Mouse (Mus musculus): ENCODE data around the gene Zfp719. TPM values are rescaled to one million over a fixed set of nuclear protein-coding genes. Genes with fewer than 3 reads are reported as not detected.

Gene Zfp719
- polyA plus RNA-seq (2014; fragmentation: Nextera tagmentation; extraction: Ambion mirVana): 8.0 TPM in 2 replicates

DNA sequence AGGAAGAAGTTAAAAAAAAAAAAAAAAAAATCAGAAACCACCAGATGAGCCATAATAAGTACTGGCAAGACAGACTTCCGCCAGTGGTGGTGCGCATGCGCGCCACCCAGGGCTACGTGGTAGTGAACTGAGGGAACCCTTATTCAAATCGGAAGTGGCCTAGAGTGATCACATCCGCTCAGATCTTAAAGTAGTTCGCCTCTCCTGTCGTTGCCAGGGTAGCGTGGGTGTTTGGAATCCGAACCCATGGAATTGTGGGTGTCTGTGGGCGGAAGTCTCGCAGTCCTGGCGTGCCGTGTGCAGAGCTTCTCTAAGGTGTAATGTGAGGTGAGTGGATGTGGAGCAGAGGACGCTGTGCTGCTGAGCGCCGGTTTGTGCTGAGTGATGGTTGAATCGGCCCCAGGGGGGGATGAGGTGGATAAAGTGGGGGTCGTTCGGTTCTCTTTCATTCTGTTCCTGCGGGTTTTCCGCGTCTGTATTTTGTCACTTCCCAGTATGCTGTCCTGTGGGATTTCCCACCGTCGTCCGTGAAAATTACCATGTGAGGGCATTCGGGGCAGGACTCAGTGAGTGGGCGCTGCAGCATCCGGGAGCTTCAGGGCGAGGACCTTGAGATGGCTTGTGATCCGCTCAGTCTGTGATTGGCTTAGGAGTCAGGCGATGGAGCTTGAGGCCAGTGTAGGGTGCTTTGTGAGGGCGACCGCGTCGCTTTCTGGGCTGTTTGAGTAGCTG is at the start of gene Zfp719:
Zfp719 (plus strand) TSS at position 171 of the 732 bp plus-strand sequence.
- Histone ChIP-seq H3K36me3 (ENCODE audit: control insufficient read depth, insufficient read depth, low read length) (peaks cover 5% of the 10 kb centered on the region), H3K4me1 (ENCODE audit: control insufficient read depth, insufficient read depth, low read length) (peaks cover 4% of the 10 kb centered on the region), H3K9ac (ENCODE audit: low read depth, low read length) (peak within 1 kb of the TSS; percentile 85), H3K27me3 (ENCODE audit: control insufficient read depth, insufficient read depth, low read length) (no peaks in the 10 kb centered on the region), H3K27ac (ENCODE audit: low read depth, low read length) (peak within 1 kb of the TSS; percentile 85), H3K4me2 (peak within 1 kb of the TSS; percentile 79), H3K4me3 (ENCODE audit: low read depth, low read length) (peak within 1 kb of the TSS; percentile 78), H3K9me3 (replicated peaks; ENCODE audit: control insufficient read depth, low read length) (no peaks in the 10 kb centered on the region)
- peak; percentile 94 for ATAC-seq (replicated peaks; ENCODE audit: insufficient number of reproducible peaks, low FRiP score, low TSS enrichment)
- WGBS (ENCODE audit: insufficient replicate concordance): under 1% methylated on average over 37 of the region's 37 CpGs

DNA sequence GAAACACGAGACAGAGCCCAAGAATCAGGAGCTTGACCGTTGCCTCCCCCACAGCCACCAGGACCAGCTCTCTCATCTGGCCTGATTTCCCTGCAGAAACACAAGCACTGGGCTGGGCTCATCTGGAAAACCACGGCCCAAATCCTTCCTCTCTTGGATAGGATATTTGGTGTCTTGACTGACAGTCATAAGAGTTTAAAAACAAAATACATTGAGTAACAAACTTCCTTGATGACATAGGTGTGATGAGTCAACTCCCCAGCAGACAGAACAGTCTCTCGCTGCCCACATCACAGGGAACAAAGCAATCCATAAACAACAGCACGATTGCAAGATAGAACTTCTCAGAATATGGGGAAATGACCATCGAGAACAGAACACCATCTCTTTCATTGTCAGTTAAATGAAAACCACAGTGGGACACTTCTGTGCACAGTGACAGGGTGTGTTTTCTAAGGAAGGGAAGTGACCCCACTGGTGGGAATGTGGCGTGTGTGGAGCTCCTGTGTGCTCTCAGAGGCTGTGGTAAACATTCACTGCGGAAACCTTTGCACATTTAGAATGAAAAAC is 49.1 kb upstream of the Zfp719 start:
- WGBS (ENCODE audit: insufficient replicate concordance): 70% methylated on average over 8 of the region's 8 CpGs
- Histone ChIP-seq H3K27me3 (ENCODE audit: control insufficient read depth, insufficient read depth, low read length) (no peaks in the 10 kb centered on the region), H3K27ac (ENCODE audit: low read depth, low read length) (no peak overlapping the region), H3K36me3 (ENCODE audit: control insufficient read depth, insufficient read depth, low read length) (no peaks in the 10 kb centered on the region), H3K4me1 (ENCODE audit: control insufficient read depth, insufficient read depth, low read length) (no peaks in the 10 kb centered on the region), H3K4me2 (no peak overlapping the region), H3K4me3 (ENCODE audit: low read depth, low read length) (no peak overlapping the region), H3K9me3 (replicated peaks; ENCODE audit: control insufficient read depth, low read length) (no peaks in the 10 kb centered on the region), H3K9ac (ENCODE audit: low read depth, low read length) (no peak overlapping the region)
- ATAC-seq (replicated peaks; ENCODE audit: insufficient number of reproducible peaks, low FRiP score, low TSS enrichment): no peak

DNA sequence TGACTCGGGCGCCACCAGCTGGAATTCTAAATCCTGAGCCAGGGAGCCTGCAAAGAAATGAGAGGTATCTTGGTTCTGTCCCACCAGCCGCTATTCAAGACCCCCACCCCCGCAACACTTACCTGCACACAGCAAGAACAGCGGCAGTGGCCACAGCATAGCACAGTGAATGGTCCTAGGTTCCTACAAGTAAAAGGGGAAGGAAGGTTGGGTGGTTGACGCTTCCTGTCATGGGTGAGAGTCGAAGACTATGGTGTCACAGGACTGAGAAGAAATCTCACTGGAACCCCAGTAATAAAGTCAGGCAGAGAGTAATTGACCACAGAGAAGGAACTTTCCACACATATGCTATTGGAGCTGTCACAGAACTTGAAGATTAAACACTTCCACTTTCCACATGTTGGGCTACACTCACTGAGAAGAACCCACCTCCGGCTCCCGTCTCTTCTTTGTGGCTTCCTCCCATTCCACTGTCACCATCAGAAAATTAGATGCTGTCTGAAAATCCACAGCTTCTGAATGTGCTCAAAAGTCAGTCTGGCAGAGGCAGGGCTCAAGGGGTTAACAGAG is 46.4 kb upstream of the Zfp719 start:
- no peak for ATAC-seq (replicated peaks; ENCODE audit: insufficient number of reproducible peaks, low FRiP score, low TSS enrichment)
- H3K27me3 ChIP-seq (ENCODE audit: control insufficient read depth, insufficient read depth, low read length): no peaks in the 10 kb centered on the region
- H3K27ac ChIP-seq (ENCODE audit: low read depth, low read length): no peak overlapping the region
- WGBS (ENCODE audit: insufficient replicate concordance): 77% methylated on average over 9 of the region's 9 CpGs
- no peak overlapping the region for H3K4me3 ChIP-seq (ENCODE audit: low read depth, low read length)
- H3K9ac ChIP-seq (ENCODE audit: low read depth, low read length): no peak overlapping the region
- no peaks in the 10 kb centered on the region for H3K9me3 ChIP-seq (replicated peaks; ENCODE audit: control insufficient read depth, low read length)
- no peaks in the 10 kb centered on the region for H3K4me1 ChIP-seq (ENCODE audit: control insufficient read depth, insufficient read depth, low read length)
- H3K4me2 ChIP-seq: no peak overlapping the region
- no peaks in the 10 kb centered on the region for H3K36me3 ChIP-seq (ENCODE audit: control insufficient read depth, insufficient read depth, low read length)

DNA sequence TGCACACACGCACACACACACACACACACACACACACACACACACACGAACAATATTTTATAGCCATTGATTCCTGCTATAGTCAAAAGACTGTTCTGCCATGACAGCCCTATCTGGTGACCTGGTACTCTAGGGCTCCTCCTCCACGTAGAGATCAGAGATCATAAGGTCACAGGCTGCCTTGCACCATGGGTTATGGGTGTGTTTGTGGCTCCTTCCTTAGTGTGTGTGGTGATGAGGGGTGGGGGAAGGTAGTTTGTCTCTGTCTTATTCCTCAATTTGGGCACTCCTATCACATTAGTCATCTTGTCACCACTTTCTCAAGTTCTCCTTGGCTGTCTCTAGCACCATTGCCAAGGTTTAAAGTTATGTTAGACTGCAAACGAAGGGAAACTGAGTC is 40.9 kb upstream of the Zfp719 start:
- H3K36me3 ChIP-seq (ENCODE audit: control insufficient read depth, insufficient read depth, low read length): no peaks in the 10 kb centered on the region
- H3K9me3 ChIP-seq (replicated peaks; ENCODE audit: control insufficient read depth, low read length): no peaks in the 10 kb centered on the region
- H3K4me3 ChIP-seq (ENCODE audit: low read depth, low read length): no peak overlapping the region
- no peak overlapping the region for H3K27ac ChIP-seq (ENCODE audit: low read depth, low read length)
- no peak for ATAC-seq (replicated peaks; ENCODE audit: insufficient number of reproducible peaks, low FRiP score, low TSS enrichment)
- no peak overlapping the region for H3K4me2 ChIP-seq
- WGBS (ENCODE audit: insufficient replicate concordance): 68% methylated on average over 4 of the region's 4 CpGs
- H3K27me3 ChIP-seq (ENCODE audit: control insufficient read depth, insufficient read depth, low read length): no peaks in the 10 kb centered on the region
- H3K9ac ChIP-seq (ENCODE audit: low read depth, low read length): no peak overlapping the region
- no peaks in the 10 kb centered on the region for H3K4me1 ChIP-seq (ENCODE audit: control insufficient read depth, insufficient read depth, low read length)

- Histone ChIP-seq H3K4me1 (ENCODE audit: control insufficient read depth, insufficient read depth, low read length) (no peaks in the 10 kb centered on the region), H3K27ac (ENCODE audit: low read depth, low read length) (no peak within 1 kb of the TSS), H3K4me2 (no peak within 1 kb of the TSS), H3K4me3 (ENCODE audit: low read depth, low read length) (no peak within 1 kb of the TSS), H3K9me3 (replicated peaks; ENCODE audit: control insufficient read depth, low read length) (no peaks in the 10 kb centered on the region), H3K9ac (ENCODE audit: low read depth, low read length) (no peak within 1 kb of the TSS), H3K36me3 (ENCODE audit: control insufficient read depth, insufficient read depth, low read length) (no peaks in the 10 kb centered on the region), H3K27me3 (ENCODE audit: control insufficient read depth, insufficient read depth, low read length) (no peaks in the 10 kb centered on the region)
- WGBS (ENCODE audit: insufficient replicate concordance): 70% methylated on average over 7 of the region's 7 CpGs
- no peak for ATAC-seq (replicated peaks; ENCODE audit: insufficient number of reproducible peaks, low FRiP score, low TSS enrichment)
Observed at GRCm38 (mm10) chr7:43544225-43544977, 35.0 kb upstream of the Zfp719 start, which contains the start of gene Cd33. Gene Cd33 (minus strand): TSS chr7:43544428.

DNA sequence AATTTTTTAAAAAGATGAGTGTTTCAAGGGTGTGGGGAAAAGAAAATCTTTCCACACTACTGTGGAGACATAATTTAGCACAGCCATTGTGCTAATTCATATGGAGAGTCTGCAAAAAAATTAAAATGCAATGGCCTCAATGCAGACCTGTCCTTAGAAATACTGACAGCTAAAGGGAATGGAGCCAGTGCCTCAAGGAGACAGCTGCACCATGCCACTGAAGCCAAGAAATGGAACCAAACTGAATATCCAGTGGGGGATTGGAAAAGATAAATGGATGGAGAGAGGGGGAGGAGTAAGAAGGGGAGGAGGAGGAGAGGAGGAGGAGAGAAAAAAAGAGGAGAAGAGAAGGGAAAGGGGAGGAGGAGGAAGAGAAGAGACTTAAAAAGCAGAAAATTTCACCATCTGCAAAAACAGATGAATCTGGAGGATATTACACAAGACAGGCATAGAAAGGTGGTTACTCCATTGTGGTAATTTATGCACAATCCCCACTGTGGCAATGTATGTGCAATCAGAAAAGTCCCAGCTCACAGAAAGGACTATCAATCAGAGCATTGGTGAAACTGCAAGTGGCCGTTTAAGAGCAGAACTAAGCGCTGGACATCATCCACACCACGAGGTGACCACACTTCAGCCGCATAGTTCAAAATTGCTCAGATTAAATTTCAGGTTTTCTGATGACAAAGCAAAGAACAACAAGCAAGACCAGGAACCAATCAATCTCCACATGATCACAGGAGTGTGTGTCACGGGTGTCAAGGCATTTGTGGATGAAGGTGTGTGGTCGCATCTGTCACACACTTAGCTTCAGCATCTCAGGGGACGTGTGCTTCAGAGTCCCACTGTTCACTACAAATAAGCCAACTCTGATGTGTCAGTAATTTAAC is 33.5 kb upstream of the Zfp719 start:
- 58% methylated on average over 7 of the region's 7 CpGs for WGBS (ENCODE audit: insufficient replicate concordance)
- no peak overlapping the region for H3K27ac ChIP-seq (ENCODE audit: low read depth, low read length)
- no peak overlapping the region for H3K4me2 ChIP-seq
- H3K27me3 ChIP-seq (ENCODE audit: control insufficient read depth, insufficient read depth, low read length): no peaks in the 10 kb centered on the region
- no peaks in the 10 kb centered on the region for H3K36me3 ChIP-seq (ENCODE audit: control insufficient read depth, insufficient read depth, low read length)
- H3K9me3 ChIP-seq (replicated peaks; ENCODE audit: control insufficient read depth, low read length): no peaks in the 10 kb centered on the region
- H3K9ac ChIP-seq (ENCODE audit: low read depth, low read length): no peak overlapping the region
- no peak for ATAC-seq (replicated peaks; ENCODE audit: insufficient number of reproducible peaks, low FRiP score, low TSS enrichment)
- H3K4me1 ChIP-seq (ENCODE audit: control insufficient read depth, insufficient read depth, low read length): no peaks in the 10 kb centered on the region
- no peak overlapping the region for H3K4me3 ChIP-seq (ENCODE audit: low read depth, low read length)

GRCm38 (mm10) chr7:43547666-43548065 is 31.7 kb upstream of the Zfp719 start:
- no peak overlapping the region for H3K4me2 ChIP-seq
- no peak overlapping the region for H3K9ac ChIP-seq (ENCODE audit: low read depth, low read length)
- no peaks in the 10 kb centered on the region for H3K9me3 ChIP-seq (replicated peaks; ENCODE audit: control insufficient read depth, low read length)
- no peak for ATAC-seq (replicated peaks; ENCODE audit: insufficient number of reproducible peaks, low FRiP score, low TSS enrichment)
- H3K4me3 ChIP-seq (ENCODE audit: low read depth, low read length): no peak overlapping the region
- WGBS (ENCODE audit: insufficient replicate concordance): 25% methylated on average over 5 of the region's 5 CpGs
- H3K36me3 ChIP-seq (ENCODE audit: control insufficient read depth, insufficient read depth, low read length): no peaks in the 10 kb centered on the region
- H3K27ac ChIP-seq (ENCODE audit: low read depth, low read length): no peak overlapping the region
- no peaks in the 10 kb centered on the region for H3K27me3 ChIP-seq (ENCODE audit: control insufficient read depth, insufficient read depth, low read length)
- H3K4me1 ChIP-seq (ENCODE audit: control insufficient read depth, insufficient read depth, low read length): no peaks in the 10 kb centered on the region

GRCm38 (mm10) chr7:43548206-43548605 is 31.2 kb upstream of the Zfp719 start:
- no peak for ATAC-seq (replicated peaks; ENCODE audit: insufficient number of reproducible peaks, low FRiP score, low TSS enrichment)
- no peaks in the 10 kb centered on the region for H3K9me3 ChIP-seq (replicated peaks; ENCODE audit: control insufficient read depth, low read length)
- no peaks in the 10 kb centered on the region for H3K36me3 ChIP-seq (ENCODE audit: control insufficient read depth, insufficient read depth, low read length)
- H3K9ac ChIP-seq (ENCODE audit: low read depth, low read length): no peak overlapping the region
- H3K27me3 ChIP-seq (ENCODE audit: control insufficient read depth, insufficient read depth, low read length): no peaks in the 10 kb centered on the region
- H3K4me2 ChIP-seq: no peak overlapping the region
- H3K4me1 ChIP-seq (ENCODE audit: control insufficient read depth, insufficient read depth, low read length): no peaks in the 10 kb centered on the region
- no peak overlapping the region for H3K4me3 ChIP-seq (ENCODE audit: low read depth, low read length)
- WGBS (ENCODE audit: insufficient replicate concordance): 80% methylated on average over 4 of the region's 4 CpGs
- no peak overlapping the region for H3K27ac ChIP-seq (ENCODE audit: low read depth, low read length)
